Mouse (Mus musculus) megakaryocyte, embryonic 14.5 days (primary cell): Measurements from ENCODE around the gene Rab29.

Experiments used
- FLI1 ChIP-seq: IDR thresholded peaks from 2 replicates; pipeline ENCODE4 v1.6.1; 2012; ENCODE audit warnings: low read length, inconsistent platforms, mixed read lengths
- GATA1 ChIP-seq: IDR thresholded peaks from 3 replicates; pipeline ENCODE4 v1.6.1; 2012; ENCODE audit warnings: mixed read lengths, low read length, inconsistent platforms, borderline replicate concordance

DNA sequence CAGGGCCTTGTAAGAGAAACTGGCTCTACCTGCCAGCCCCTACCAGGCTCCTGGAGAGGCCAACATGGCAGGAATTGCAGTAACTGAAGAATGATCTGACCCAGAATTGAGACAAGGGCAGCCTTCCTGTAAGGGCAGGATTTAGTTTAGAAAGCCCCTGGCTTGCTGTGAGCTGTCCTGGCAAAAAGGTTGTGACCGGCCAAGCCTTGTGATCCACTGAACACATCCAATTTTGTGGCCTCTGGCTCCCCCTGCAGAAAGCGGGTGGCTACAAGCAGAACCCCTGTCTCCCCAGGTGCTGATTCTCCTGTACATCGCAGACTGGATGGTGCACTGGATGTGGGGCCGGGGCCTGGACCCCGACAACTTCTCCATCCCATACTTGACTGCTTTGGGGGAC is 20.8 kb upstream of the Rab29 start:
- TF ChIP-seq GATA1 (no peak), FLI1 (no peak)
